Mouse (Mus musculus): ENCODE measurements around the gene Ccn5. TPM values are rescaled to one million over a fixed set of nuclear protein-coding genes. Genes with fewer than 3 reads are reported as not detected.

Ccn5 gene
- total and polyA plus RNA-seq, 3 experiments = not detected

GRCm38 (mm10) chr2:163842043-163842442, 21.4 kb downstream of the Ccn5 start:
- DNase-seq (ENCODE audit: low spot score) = no peak
- no peak for TF ChIP-seq GATA2 (IDR thresholded peaks at IDR 0.05; ENCODE audit: borderline replicate concordance, low read depth, low read length)

GRCm38 (mm10) chr2:163853461-163853901, 32.8 kb downstream of the Ccn5 start, which contains the start of gene Kcnk15:
Gene Kcnk15, plus strand, starts transcription at chr2:163853651.
- Histone ChIP-seq H3K27me3 (ENCODE audit: insufficient read depth, low read length) (peaks cover 4% of the 10 kb centered on the region; the same call in 1 of the 2 replicates), H3K9me3 (replicated peaks) (no peaks in the 10 kb centered on the region), H3K4me3 (ENCODE audit: low read depth, low read length) (no peak within 1 kb of the TSS), H3K36me3 (replicated peaks) (no peaks in the 10 kb centered on the region), H3K4me1 (ENCODE audit: insufficient read depth, low read depth, low read length) (no peaks in the 10 kb centered on the region)
- ATAC-seq (ENCODE audit: extremely low read depth, insufficient number of reproducible peaks, low FRiP score, poor library complexity, severe bottlenecking) (no peak), DNase-seq (ENCODE audit: low spot score) (no peak)
- no peak for TF ChIP-seq GATA1 (IDR thresholded peaks at IDR 0.05; ENCODE audit: borderline replicate concordance, low read length)
- no peak for TF ChIP-seq GATA2 (IDR thresholded peaks at IDR 0.05; ENCODE audit: borderline replicate concordance, low read depth, low read length)
- no peak for TF ChIP-seq POLR2AphosphoS5 (IDR thresholded peaks at IDR 0.05; ENCODE audit: insufficient replicate concordance, low read depth, low read length)
- TF ChIP-seq TAL1 (conservative IDR thresholded peaks at IDR 0.05; ENCODE audit: low read depth, low read length) = no peak
- TF ChIP-seq CTCF (IDR thresholded peaks at IDR 0.05; ENCODE audit: low read depth, low read length) = no peak

More at GRCm38 (mm10) chr2:163842043-163842442, 21.4 kb downstream of the Ccn5 start:
- H3K4me3 ChIP-seq (ENCODE audit: low read depth, low read length) = no peak overlapping the region
- H3K27me3 ChIP-seq (ENCODE audit: insufficient read depth, low read length) = no peaks in the 10 kb centered on the region
- no peaks in the 10 kb centered on the region for H3K4me1 ChIP-seq (ENCODE audit: insufficient read depth, low read depth, low read length)
- ATAC-seq (ENCODE audit: extremely low read depth, insufficient number of reproducible peaks, low FRiP score, poor library complexity, severe bottlenecking) = no peak
- H3K9me3 ChIP-seq (replicated peaks) = no peaks in the 10 kb centered on the region
- no peaks in the 10 kb centered on the region for H3K36me3 ChIP-seq (replicated peaks)

GRCm38 (mm10) chr2:163857233-163857632, 36.6 kb downstream of the Ccn5 start:
- DNase-seq (ENCODE audit: low spot score) (no peak), ATAC-seq (ENCODE audit: extremely low read depth, insufficient number of reproducible peaks, low FRiP score, poor library complexity, severe bottlenecking) (no peak)
- H3K9me3 ChIP-seq (replicated peaks) = no peaks in the 10 kb centered on the region
- H3K4me1 ChIP-seq (ENCODE audit: insufficient read depth, low read depth, low read length) = no peaks in the 10 kb centered on the region
- no peaks in the 10 kb centered on the region for H3K36me3 ChIP-seq (replicated peaks)
- H3K27me3 ChIP-seq (ENCODE audit: insufficient read depth, low read length) = peaks cover 4% of the 10 kb centered on the region; the same call in 1 of the 2 replicates
- TF ChIP-seq TAL1 (conservative IDR thresholded peaks at IDR 0.05; ENCODE audit: low read depth, low read length) = no peak
- TF ChIP-seq GATA1 (IDR thresholded peaks at IDR 0.05; ENCODE audit: borderline replicate concordance, low read length) = no peak
- no peak for TF ChIP-seq CTCF (IDR thresholded peaks at IDR 0.05; ENCODE audit: low read depth, low read length)
- TF ChIP-seq GATA2 (IDR thresholded peaks at IDR 0.05; ENCODE audit: borderline replicate concordance, low read depth, low read length) = no peak
- no peak overlapping the region for H3K4me3 ChIP-seq (ENCODE audit: low read depth, low read length)

DNA sequence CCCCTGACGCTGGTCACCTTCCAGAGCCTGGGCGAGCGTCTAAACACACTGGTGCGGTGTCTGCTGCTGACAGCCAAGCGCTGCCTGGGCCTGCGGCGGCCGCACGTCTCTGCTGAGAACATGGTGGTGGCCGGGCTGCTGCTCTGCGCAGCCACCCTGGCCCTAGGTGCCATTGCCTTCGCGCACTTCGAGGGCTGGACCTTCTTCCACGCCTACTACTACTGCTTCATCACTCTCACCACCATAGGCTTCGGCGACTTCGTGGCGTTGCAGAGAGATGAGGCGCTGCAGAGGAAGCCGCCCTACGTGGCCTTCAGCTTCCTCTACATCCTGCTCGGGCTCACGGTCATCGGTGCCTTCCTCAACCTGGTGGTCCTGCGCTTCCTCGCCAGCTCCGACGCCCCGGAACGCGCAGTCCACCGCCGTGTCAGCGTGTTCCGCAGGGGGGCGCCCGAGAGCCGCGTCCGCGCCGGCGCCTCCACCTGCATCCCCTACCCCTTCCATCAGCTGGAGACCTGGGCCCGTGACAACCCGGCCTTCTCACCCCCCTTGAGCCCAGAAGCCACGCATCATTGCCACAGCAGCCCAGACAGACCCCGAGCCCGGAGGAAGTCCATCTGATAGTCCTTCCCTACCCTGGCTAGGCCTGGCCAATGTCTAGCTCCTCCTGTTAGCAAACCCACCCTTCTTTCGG, 37.7 kb downstream of the Ccn5 start:
- H3K36me3 ChIP-seq (replicated peaks) = no peaks in the 10 kb centered on the region
- DNase-seq (ENCODE audit: low spot score) = no peak
- peaks cover 4% of the 10 kb centered on the region; the same call in 1 of the 2 replicates for H3K27me3 ChIP-seq (ENCODE audit: insufficient read depth, low read length)
- TF ChIP-seq POLR2AphosphoS5 (IDR thresholded peaks at IDR 0.05; ENCODE audit: insufficient replicate concordance, low read depth, low read length) (no peak), GATA1 (IDR thresholded peaks at IDR 0.05; ENCODE audit: borderline replicate concordance, low read length) (no peak), CTCF (IDR thresholded peaks at IDR 0.05; ENCODE audit: low read depth, low read length) (no peak), GATA2 (IDR thresholded peaks at IDR 0.05; ENCODE audit: borderline replicate concordance, low read depth, low read length) (no peak), TAL1 (conservative IDR thresholded peaks at IDR 0.05; ENCODE audit: low read depth, low read length) (no peak)
- no peaks in the 10 kb centered on the region for H3K4me1 ChIP-seq (ENCODE audit: insufficient read depth, low read depth, low read length)
- no peak overlapping the region for H3K4me3 ChIP-seq (ENCODE audit: low read depth, low read length)
- H3K9me3 ChIP-seq (replicated peaks) = no peaks in the 10 kb centered on the region
- no peak for ATAC-seq (ENCODE audit: extremely low read depth, insufficient number of reproducible peaks, low FRiP score, poor library complexity, severe bottlenecking)

- no peaks in the 10 kb centered on the region; the same call in 1 of the 2 replicates for H3K27me3 ChIP-seq (ENCODE audit: insufficient read depth, low read length)
- H3K9me3 ChIP-seq (replicated peaks) = no peaks in the 10 kb centered on the region
- no peaks in the 10 kb centered on the region for H3K36me3 ChIP-seq (replicated peaks)
- H3K4me1 ChIP-seq (ENCODE audit: insufficient read depth, low read depth, low read length) = no peaks in the 10 kb centered on the region
- TF ChIP-seq GATA1 (IDR thresholded peaks at IDR 0.05; ENCODE audit: borderline replicate concordance, low read length) (no peak), GATA2 (IDR thresholded peaks at IDR 0.05; ENCODE audit: borderline replicate concordance, low read depth, low read length) (no peak), POLR2AphosphoS5 (IDR thresholded peaks at IDR 0.05; ENCODE audit: insufficient replicate concordance, low read depth, low read length) (no peak), TAL1 (conservative IDR thresholded peaks at IDR 0.05; ENCODE audit: low read depth, low read length) (no peak), CTCF (IDR thresholded peaks at IDR 0.05; ENCODE audit: low read depth, low read length) (no peak)
- ATAC-seq (ENCODE audit: extremely low read depth, insufficient number of reproducible peaks, low FRiP score, poor library complexity, severe bottlenecking) = no peak
- no peak overlapping the region for H3K4me3 ChIP-seq (ENCODE audit: low read depth, low read length)
- DNase-seq (ENCODE audit: low spot score) = no peak
Measured at GRCm38 (mm10) chr2:163865311-163865710, 44.6 kb downstream of the Ccn5 start.

- TF ChIP-seq GATA1 (IDR thresholded peaks at IDR 0.05; ENCODE audit: borderline replicate concordance, low read length) (no peak), TAL1 (conservative IDR thresholded peaks at IDR 0.05; ENCODE audit: low read depth, low read length) (no peak), POLR2AphosphoS5 (IDR thresholded peaks at IDR 0.05; ENCODE audit: insufficient replicate concordance, low read depth, low read length) (no peak), GATA2 (IDR thresholded peaks at IDR 0.05; ENCODE audit: borderline replicate concordance, low read depth, low read length) (no peak), CTCF (IDR thresholded peaks at IDR 0.05; ENCODE audit: low read depth, low read length) (no peak)
- Histone ChIP-seq H3K27me3 (ENCODE audit: insufficient read depth, low read length) (no peaks in the 10 kb centered on the region; the same call in 1 of the 2 replicates), H3K4me3 (ENCODE audit: low read depth, low read length) (no peak overlapping the region), H3K36me3 (replicated peaks) (no peaks in the 10 kb centered on the region), H3K4me1 (ENCODE audit: insufficient read depth, low read depth, low read length) (no peaks in the 10 kb centered on the region), H3K9me3 (replicated peaks) (no peaks in the 10 kb centered on the region)
- ATAC-seq (ENCODE audit: extremely low read depth, insufficient number of reproducible peaks, low FRiP score, poor library complexity, severe bottlenecking) (no peak), DNase-seq (ENCODE audit: low spot score) (no peak)
Measured at GRCm38 (mm10) chr2:163866061-163866460, 45.4 kb downstream of the Ccn5 start.

All from G1E (cell line).